Mouse (Mus musculus) layer of hippocampus, adult 2 months (tissue): Measurements from ENCODE around the gene Nr1d1. TPM values are rescaled to one million over a fixed set of nuclear protein-coding genes. Genes with fewer than 3 reads are reported as not detected.

ENCODE experiments used
- DNase-seq, 2 experiments: peaks; one replicate each; pipeline ENCODE4 v3.0.0; 2022; ENCODE audit warnings: low spot score in 2 of 2
- H3K27ac ChIP-seq: fragments of 200-600 bp; 2 replicates; pipeline ENCODE4 v1.8.1; 2022
- H3K4me3 ChIP-seq: fragments of 200-600 bp; 2 replicates; pipeline ENCODE4 v1.8.1; 2022; ENCODE audit warnings: mild to moderate bottlenecking
- CTCF ChIP-seq: fragments of 200-600 bp; conservative IDR thresholded peaks from 2 replicates; pipeline ENCODE4 v1.8.1; 2022; ENCODE audit warnings: antibody characterized with exemption, mild to moderate bottlenecking, moderate library complexity
- total RNA-seq, 2 experiments: library from RNA; stranded (reverse); gene quantifications; 2 replicates each; pipeline ENCODE4 v1.2.3; 2021

The Nr1d1 gene
- total RNA-seq, 2 experiments from 2014 or later: 93.2 to 94.0 TPM

DNA sequence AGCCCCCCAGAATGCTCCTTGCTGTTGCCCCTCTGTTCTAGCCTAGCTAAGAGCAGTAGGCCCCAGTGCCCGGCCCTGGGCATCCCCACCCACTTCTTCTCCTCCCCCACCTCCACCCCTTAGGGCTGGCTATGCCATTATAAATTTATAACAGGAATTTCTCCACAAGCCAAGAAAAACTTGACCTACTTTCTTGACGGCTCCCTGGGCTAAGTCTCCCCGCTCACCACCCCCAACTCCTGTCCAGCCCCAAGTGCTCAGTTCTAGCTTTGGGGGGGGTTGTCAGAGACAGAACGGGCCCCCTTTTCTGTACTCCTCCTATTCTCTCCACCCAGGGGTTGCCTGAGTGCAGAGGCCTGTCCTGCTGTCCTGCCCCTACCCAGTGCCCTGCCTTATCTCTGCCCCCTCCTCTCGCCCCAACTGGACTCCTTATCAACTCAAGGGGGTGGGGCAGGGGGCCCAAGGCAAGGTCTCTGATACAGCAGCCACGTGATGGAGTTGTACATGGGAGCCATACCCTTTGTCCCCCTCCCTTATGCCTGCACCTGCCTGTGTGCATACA lies 23.8 kb downstream of the Nr1d1 start:
- no peak for TF ChIP-seq CTCF
- Histone ChIP-seq H3K4me3 (peak overlapping the region; percentile 45), H3K27ac (peak overlapping the region; percentile 97)
- no peak for DNase-seq

DNA sequence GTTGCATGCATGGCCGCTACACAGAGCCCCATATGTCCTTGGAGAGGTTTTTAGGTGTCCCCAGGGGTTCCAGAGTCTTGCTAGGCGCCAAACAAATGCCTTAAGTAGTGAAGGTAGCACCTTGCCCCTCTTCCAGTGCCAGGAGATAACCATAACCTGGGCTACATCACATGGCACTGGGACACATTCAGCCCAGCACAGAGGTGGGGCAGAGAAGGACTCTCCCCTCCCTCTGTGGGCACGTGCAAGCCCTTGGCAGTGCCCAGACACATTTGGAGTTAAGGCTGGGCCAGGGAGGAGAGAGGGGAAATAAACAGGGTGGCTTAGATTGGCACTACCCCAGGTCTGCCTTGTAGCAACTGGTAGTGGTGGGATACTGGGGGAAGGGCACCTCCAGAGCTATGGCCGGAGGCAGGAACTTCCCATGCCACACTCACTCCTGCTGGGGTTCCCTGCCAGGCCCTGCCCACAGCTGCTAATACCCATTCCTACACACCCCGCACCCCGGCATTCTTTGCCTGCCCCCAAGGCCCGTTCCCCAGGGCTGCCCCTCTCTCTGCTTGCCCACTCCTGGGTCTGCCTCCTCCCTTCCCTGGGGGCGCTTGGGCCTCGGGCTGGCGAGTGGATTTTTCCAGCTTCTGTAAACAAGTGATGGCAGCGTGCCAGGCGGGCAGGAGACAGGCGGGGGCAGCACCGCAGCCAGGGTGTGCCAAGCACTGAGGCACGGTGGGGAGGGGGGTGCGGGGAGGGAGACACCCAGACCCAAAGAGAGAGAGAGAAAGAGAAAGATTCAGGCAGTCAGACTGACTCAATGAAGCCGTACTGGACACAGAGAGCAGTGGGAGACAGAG lies 24.6 kb downstream of the Nr1d1 start:
- peak overlapping the region; percentile 97 for H3K27ac ChIP-seq
- H3K4me3 ChIP-seq: peak overlapping the region; percentile 45
- DNase-seq: peak; percentile 82 to 86
- TF ChIP-seq CTCF: no peak

DNA sequence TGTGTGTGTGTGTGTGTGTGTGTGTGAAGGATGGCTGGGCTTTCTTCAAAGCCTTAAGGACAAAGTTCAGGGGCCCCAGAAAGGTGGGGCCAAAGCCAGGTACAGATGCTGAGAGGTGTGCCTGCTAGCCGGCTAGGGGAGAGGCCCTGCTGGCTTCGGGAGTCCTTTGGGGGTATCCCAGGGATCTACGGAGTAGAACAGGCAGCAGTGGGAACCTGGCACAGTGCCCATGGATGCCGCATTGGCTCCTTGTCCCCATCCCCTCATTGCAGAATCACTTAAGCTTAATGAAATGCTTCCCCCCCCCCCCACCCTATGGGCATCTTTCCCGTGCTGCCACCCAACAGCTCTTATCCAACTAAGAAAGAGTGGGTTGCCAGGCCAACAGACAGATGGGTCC lies 25.4 kb downstream of the Nr1d1 start:
- no peak for DNase-seq
- no peak for TF ChIP-seq CTCF

DNA sequence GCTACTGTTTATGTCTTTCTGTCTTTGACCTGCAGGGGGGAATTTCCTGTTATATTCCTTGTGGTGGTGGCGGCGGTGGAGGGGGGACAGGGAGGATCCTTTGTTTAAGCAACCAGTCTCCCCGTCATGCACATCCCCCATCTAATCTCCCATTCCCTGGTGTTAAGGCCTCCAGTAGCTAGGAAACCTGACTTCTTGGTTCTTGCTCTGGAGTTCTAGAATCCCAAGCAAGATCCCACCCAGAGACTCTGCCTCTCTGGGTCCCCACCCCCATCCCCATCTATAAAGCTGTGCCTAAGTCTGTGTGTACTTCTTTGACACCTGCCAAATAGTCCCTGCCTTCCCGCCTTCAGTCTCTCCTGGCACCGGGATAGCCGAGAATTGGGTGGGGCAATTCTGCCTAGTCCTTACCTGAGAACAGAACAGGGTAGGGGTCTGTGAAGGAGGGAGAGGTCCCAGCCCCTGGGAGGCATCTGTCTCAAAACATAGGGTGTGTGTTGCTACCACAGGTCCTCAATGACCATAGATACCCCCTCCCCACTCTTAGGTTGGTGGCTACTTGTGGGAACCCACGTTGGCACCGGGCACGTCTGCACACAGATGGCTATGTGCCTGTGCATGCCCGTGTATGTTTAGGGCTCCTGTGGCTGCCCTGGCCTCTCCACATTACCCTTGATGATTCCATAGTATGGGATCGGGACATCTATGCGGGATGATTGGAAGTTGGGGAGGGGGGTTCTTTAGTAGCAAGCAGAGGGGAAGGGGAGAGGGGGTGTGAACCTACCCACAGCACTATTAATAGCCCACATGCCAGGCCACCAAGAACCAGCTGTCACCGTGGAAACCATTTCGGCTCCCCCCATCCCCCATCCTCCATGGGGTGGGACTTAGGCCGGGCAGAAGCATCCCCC lies 26.4 kb downstream of the Nr1d1 start:
- H3K27ac ChIP-seq: peak overlapping the region; percentile 97
- DNase-seq: no peak
- peak overlapping the region; percentile 45 for H3K4me3 ChIP-seq
- peak; percentile 49 for TF ChIP-seq CTCF

More for the DNA sequence above, 25.4 kb downstream of the Nr1d1 start:
- peak overlapping the region; percentile 45 for H3K4me3 ChIP-seq
- peak overlapping the region; percentile 97 for H3K27ac ChIP-seq

DNA sequence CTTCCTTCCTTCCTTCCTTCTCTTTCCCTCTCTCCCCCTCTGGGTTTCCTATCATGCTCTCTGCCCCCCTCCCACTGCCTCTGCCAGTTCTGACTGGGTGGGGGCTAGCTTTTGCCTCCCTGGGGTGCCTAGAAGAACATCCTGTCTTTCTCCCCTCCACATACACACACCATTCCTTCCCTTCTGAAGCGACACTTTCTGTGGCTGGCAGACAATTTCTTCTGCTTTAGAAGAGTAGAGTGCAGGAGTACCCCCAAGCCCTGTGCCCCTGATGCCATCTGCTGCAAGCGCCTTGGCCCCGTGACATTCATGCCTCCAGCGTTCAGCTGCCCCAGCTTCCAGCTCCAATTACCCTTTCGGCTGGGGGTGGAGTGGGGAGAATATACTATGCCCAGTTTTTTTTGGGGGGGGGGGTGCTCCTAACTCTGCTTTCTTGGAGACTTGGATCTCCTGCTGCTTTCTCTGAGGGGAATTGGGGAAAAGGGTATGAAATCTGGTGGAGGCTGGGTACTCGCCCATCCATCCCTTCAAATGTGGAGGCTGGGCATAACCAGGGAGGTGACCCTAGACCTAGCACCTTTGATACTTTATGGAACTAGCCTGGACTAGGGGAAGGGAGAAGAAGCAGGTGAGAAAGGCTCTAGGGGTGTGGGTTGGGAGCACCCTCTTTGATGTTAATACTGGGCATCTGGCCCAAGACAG lies 27.2 kb downstream of the Nr1d1 start:
- DNase-seq: no peak
- Histone ChIP-seq H3K27ac (peak overlapping the region; percentile 97), H3K4me3 (peak overlapping the region; percentile 45)
- TF ChIP-seq CTCF: no peak

DNA sequence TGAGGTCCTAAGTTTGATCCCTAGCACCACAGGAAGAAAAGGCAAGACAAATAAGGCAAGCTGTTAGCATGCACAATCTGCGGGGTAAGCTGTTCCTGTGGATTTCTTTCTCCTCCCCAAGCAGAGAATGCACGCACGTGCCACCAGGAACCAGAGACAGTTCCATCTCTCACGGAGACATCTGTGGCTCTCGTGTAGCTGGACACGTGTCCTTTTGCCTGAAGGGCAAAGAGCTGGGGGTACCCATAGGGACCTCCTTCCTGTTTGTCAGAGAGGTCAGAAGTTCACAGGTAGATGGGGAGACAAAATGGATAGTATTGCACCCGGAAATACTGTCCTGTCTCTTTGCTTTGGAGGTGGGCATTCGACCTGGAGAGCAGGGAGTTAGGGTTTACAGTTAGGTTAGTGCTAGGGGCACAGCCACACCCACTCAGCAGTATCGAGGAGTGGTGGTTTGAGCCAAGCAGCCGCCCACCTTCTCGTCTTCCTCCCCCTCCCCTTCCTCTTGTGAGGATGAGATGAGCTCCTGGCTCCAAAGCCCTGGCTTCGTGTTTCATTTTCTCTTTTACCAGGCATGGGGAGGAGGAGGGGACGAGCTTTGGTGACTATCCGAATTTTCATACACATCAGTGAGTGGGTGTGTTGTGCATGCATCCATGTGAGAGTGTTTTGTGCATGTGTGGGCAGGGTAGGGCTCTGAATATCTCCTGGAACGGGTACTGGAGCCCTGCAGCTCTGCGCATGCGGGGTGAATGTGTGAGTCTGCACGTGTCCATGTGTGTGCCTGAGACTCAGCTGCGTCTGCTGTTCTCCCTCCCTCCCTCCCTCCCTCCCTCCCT lies 28.1 kb downstream of the Nr1d1 start:
- Histone ChIP-seq H3K4me3 (peak overlapping the region; percentile 100), H3K27ac (peak overlapping the region; percentile 100)
- DNase-seq: peak; percentile 90 to 96
- TF ChIP-seq CTCF: no peak

DNA sequence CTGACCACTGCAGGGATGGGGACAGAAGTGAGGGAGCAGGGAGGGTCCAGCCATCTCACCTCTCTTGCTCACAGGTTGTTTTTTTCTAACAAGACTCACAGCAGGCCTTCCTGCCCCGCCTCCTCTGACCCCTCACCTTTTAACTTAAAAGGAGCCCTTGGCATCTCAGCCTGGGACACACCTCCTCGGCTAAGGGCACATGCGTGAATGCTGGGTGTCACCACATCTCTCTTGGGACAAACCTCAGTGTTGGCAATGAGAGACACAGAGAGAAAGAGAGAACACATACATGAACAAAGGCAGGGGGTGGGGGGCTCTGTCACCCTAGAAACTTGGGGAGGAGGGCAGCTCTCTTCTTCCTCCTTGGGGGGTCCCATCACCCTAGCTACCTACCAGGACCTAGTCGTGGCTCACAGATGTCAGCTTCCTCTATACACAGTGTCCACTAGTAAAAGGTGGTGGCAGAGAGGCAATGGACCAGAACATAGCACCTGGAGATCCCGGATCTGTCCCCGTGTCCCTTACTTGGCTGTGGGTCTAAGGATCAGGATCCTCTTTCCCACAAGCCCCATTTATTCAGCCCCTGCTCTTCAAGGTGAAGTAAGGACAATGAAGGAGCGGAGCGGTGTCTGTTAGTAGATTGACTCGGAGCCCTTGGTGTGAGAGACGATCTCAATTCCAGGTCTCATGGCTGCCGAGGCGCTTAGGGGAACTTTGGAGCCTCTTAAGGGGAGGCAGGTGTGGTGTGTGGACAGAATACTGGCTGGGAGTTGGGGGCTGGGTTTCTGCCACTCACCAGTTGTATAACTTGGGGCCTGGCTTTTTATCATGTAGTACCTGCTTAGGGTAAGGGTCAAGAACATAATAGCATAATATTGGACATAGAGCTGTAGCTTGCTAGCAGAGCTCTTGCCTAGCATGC lies 28.9 kb downstream of the Nr1d1 start:
- H3K27ac ChIP-seq: peak overlapping the region; percentile 100
- DNase-seq: no peak
- TF ChIP-seq CTCF: no peak
- peak overlapping the region; percentile 100; the same call in 1 of the 2 replicates for H3K4me3 ChIP-seq

DNA sequence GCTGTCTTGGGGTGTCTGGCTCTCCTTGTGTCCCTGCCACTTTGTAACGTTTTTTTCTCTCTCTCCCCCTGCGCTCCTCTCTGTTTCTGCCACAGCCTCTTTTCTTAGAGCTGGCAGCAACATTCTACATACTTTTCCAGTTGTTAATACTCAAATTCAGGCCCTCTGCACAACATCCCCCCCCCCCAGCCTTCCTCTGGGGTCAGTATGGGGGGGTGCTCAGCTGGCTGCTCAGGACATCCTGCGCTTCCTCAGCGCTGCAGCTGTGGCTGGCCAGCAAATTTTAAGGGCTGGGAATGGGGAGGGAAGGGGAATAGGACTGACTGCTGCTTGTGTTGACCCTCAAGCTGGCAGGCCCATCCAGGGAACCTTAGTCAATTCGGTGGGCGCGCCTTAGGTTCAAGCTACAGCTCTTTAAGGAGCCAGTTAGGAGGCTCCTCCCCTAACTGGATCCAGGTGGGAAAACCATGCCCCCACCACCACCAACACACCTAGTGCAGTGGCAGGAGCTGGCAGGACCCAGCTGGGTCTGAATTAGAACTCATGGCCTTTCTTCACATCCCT lies 30.6 kb downstream of the Nr1d1 start:
- no peak for TF ChIP-seq CTCF
- H3K27ac ChIP-seq: peak overlapping the region; percentile 100
- peak overlapping the region; percentile 100 for H3K4me3 ChIP-seq
- DNase-seq: no peak

DNA sequence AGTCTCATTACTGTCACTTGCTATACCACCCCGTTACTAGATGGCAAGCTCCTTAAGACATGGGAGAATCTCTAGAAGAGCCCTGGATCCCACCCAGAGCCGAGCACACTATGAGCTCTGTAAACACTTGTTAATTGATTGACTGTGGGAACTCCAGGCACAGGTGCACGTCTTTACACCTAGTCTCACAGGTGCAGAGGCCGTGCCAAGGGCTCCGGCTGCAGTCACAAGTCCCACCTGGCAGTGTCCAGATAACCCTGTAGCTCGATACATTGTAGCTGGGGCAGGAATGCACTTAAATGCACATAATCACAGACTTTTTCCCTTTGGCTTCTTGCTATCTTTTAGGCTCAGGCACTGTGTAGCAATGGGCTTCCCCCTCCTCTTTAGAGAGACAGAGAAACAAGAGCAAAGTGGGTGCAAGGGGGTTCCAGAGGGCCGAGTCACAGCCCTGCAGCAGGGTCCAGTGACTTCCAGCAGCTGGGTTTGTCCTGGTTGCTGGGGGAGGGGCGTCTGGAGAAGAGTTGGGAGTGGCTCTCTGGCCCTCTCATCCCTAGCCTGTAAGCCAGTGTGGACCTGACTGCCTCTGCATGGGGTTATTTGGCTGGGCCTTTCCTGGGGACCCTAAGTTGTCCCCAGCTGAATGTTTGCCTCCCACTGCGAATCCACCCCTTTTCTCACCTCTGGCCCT lies 31.3 kb downstream of the Nr1d1 start:
- Histone ChIP-seq H3K4me3 (peak overlapping the region; percentile 100), H3K27ac (peak overlapping the region; percentile 100)
- DNase-seq: no peak
- TF ChIP-seq CTCF: no peak
